Mouse (Mus musculus): ENCODE data around the gene Cep55.

DNA sequence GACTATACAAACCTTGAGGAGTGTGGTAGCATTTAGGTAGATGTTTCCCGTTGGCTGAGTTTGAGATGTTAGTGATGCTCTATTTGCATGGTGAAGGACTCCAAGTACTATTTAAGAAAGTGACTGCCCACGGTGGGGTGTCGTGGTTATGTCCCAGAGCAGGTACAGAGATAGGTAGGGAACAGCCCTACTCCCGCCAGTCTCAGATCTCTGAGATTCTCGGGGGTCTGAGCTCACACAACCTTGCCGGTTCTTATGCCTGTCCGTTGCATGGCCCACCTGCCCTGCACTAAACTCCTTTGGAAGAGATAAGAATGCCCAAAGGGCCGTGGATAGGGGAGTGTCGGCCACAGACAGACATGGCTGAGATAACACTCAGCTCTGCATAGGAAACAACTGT is 23.7 kb upstream of the Cep55 start:
- TF ChIP-seq CTCF (IDR thresholded peaks at IDR 0.05; ENCODE audit: control insufficient read depth, insufficient read depth, low read length) = no peak
- TF ChIP-seq POLR2A (IDR thresholded peaks at IDR 0.05; ENCODE audit: borderline replicate concordance, control insufficient read depth, low read depth, low read length) = no peak
